Mouse (Mus musculus): ENCODE results near the gene Necab2.

- TF ChIP-seq POLR2A (IDR thresholded peaks at IDR 0.05; ENCODE audit: borderline replicate concordance, control insufficient read depth, low read depth, low read length) (no peak), CTCF (IDR thresholded peaks at IDR 0.05; ENCODE audit: control insufficient read depth, insufficient read depth, low read length) (no peak)
Observed at GRCm38 (mm10) chr8:119408311-119408710, 38.2 kb upstream of the Necab2 start.

Data from bone marrow, adult 2 months (tissue).